Mouse (Mus musculus) cerebellum, adult 8-10 months (tissue): ENCODE measurements at regions not wholly inside any gene's neighbourhood (a gene's known extent, or its start where the extent isn't known, plus 50 kb on each side); places are given as distances from the start of the nearest gene placed in this dataset.
A peak's percentile ranks its signal among the peaks of the same experiment; 100 is the strongest.

Experiments used
- DNase-seq: peaks from one replicate; pipeline ENCODE4 v3.0.0; 2022

DNA sequence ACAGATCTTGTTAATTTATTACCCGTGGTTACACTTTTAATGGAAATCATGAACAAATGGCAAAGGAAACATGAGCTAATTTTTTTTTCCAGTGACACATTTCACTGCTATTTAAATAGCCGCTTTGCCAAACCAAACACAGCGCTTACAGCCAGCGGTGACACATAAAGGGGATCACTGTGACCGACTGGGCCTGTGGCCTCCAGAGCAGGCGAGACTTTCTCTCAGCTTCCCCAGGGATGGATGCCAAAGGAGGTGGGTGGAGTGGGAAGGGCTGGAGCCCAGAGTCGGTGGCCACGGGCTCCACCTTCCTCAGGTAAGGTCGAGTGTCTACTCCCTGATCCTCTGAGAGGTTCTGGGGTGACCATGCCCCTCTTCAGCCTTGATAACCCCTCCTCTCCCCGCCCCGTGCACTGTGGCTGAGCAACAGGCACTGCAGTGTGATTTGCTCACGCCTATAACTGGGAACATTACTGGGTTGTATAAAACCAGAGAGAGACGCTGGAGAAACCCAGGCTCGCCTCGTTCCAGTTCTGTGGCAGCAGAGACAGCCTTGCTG, 66.6 kb upstream of the Pkdcc start:
- DNase-seq, result no peak

DNA sequence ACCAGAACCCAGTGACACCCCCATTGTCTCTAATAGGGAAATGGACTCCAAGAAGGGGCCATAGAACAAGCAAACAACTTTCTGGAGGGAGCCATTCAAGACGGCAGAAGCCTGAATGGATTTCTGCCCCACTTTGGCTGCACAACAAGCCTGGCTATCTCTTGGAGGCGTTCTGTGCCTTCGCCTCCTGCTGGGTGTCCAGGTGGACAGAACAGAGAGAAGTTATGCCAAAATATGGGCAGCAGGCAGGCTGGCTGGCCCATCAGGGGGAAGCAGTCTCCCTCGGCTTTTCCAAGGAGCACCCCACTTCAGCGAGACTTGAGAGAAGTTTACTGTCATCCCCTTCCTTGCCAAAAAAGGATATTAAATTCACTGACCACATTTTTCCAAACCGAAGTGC, 65.8 kb upstream of the Pkdcc start:
- peak; percentile 64 for DNase-seq

DNA sequence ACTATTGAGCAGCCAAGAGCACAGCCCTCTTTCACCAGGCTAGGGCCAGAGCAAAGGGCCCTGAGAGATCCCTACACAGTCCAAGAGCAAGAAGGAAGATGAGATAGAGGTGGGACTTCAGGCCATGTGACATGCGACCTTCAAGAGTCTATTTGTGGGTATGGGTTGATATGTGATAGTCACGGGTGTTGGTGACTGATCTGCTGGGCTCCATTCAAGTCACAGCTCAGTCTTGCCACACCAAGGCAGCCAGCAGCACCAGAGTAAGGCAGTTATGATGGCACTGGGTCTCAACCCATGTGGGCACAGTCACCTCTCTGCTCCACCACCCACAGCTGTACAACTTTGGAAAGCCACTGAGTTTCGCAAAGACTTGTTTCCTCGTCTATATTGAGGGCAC, 60.0 kb upstream of the Pkdcc start:
- DNase-seq, result no peak

DNA sequence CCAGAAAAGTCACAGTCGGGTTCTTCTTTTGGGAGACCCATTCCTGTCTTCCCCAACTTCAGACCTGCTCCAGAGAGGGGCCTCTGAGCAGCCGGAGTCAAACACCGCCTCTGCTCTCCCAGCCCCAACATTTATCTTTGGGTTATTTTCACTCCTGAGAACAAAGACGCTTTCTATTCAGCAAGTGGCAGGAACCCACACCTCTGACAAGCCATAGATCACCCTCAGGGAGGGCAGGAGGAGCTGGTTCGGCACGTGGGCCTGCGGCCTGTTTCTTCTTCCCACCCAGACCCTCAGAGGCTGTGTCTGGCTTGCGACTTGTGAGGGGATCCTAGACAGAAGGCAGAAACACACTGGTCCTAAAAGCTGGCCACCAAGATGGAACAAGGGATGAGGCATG, 58.4 kb upstream of the Pkdcc start:
- DNase-seq, result no peak

DNA sequence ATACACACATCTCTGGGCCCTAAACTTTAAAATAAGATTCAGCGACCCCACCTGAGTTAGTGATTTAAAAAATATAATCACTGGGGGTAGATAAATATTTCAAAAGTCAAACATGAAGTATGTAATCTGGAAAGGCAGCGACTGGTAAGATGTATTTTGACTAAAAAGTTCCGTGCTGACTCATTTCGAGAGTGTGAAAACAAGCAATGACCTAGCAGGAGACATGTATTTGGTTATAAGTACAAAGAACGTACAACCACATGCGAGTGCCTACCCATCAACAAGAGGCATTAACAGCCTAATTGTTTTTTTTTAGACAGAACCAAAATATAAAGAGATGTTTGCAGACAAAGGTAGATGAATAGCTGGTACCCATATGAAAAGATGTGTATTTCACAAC, 57.0 kb upstream of the Pkdcc start:
- DNase-seq, result no peak

DNA sequence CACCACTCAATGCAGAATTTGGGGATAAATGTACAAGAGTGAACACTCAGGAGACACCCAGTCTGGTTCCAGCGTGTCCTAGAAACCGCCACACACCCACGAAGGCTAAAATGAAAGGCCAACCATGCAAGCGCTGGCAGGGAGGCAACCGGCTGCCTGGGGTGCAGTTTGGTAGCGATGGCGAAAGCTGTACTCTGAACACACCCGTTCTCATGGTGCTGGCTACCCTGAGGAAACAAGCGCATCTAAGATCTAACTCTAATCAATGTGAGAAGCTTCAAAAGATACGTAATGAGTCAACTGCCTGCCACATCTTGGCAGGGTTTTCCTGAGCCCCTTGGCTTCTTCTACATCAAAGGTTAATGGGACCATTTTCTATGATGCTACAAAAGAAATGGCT, 56.4 kb upstream of the Pkdcc start:
- no peak for DNase-seq

DNA sequence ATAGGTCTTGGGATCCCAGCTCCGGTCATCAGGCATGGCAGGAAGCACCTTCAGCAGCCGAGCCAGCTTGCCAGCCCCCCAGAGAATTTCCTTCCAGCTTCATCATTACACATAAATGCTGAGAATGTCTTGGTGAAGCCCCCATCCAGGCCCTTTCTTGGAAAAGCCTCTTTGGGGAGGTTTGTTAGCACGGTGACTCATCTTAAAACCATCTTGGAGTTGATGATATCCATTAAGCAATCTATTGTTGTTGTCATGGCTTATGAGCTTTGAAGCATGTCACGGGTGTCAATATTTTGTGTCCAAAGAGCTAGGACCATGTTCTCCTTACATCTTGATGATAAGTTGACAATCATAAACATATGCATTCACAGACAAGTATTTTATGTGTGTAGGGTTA, 55.5 kb upstream of the Pkdcc start:
- no peak for DNase-seq

DNA sequence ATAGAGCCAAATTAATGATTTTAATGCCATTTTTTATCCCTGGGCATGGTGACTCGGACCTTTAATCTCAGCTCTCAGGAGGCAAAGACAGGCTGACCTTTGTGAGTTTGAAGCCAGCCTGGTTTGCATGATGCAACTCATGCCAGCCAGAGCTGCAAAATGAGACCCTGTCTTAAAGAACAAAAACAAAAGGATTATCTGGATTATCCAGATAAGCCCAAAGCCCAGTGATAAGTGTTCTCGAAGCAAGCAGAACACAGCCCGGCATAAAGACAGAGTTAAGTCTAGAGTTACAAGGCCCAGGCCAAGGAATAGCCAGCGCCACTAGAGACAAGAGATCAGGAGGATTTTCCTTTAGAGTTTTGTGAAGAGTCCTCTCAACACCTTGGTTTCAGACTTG, 54.8 kb upstream of the Pkdcc start:
- DNase-seq, result no peak

DNA sequence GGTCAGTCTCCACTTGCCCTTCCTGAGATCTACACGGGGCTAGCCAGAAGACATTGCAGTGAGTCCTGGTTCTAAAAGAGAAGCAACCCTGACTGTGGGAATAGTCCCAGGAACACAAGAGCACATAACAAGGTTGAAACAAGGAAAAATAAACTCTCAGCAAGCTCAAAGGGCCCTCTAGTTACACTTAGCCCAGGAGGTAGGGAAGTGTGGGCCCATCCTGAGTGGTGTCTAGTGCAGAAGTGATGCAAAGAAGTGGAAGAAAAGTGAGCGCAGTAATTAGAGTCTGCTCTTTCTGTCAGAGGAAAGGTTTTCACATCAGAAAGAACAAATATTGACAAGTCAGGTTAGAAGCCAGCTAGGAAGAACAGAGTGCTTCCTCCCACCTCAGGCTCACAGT, 53.4 kb upstream of the Pkdcc start:
- DNase-seq, result no peak

DNA sequence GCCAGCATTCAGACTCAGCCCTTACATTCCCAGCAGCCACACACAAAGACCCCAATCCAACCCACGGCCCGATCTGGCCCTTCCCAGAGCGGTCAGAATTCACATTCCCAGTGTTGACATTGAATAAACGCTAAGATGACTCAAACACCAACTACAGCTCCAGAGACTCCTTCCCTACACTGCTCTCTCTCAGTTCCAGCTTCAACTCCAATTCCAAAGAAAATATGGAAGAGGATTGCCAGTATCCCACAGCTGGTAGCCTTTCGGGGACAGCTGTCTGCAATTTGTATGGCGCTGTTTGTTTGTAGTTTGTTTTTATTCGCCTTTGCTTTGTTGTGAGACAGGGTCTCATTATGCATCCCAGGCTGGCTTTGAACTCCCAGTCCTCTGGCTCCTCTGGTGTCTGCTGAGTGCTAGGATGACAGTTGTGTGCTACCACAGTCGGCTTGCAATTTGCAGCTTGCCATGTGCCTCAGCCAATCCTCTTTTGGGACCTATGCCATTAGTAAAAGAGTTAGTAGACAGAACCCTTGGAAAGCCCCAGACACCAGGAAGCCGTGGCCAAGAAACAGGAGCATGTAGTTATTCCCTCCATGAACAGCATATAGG, 51.0 kb upstream of the Pkdcc start:
- no peak for DNase-seq

DNA sequence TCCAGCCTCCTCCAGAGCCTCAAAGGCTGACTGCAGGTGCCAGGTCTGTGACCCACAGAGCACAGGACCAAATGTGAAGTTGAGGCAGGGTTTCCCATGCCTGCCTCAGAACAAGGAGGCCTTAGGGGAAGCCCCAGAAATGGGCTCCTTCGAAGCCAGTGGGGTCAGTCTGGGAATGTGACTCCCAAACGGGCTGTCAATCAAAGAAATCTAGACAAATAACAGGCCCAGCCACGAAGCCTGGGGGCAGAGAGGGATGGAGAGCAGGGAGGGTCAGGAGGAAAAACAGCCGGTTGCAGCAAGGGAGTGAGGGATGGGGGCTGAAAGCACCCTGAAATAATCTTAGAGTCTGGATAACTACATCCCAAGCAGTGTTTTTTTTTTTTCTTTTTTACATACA, 50.4 kb upstream of the Pkdcc start:
- no peak for DNase-seq

DNA sequence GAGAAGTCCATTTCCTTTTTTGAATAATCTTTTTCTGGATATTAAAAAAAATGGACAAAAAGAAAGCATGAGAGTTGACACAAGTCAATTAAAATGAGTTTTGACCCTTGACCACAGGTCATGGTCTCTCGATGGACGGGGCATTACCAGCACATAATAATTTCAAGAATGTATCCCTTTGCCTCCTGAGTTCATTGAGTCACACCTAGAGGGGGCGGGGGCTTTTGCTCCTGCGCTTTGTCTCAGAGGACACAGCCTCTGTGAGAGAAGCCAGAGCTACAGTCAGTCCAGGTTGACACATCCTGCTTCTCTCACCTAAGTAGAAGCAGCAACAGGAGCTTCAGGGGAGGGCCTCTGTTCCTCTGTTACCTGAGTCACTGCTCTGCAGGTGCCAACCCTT, 50.0 kb upstream of the Pkdcc start:
- DNase-seq, result no peak
